Mouse (Mus musculus) myocyte (in vitro differentiated cells): Measurements from ENCODE around the gene Atp11a.

ENCODE experiments used
- CEBPB ChIP-seq: IDR thresholded peaks from 2 replicates; pipeline ENCODE4 v1.6.1; 2011; ENCODE audit warnings: mild to moderate bottlenecking, moderate library complexity; ENCODE audit not compliant: poor library complexity, insufficient read depth, severe bottlenecking
- E2F4 ChIP-seq: IDR thresholded peaks from one replicate; pipeline ENCODE4 v1.6.1; 2011; ENCODE audit warnings: mild to moderate bottlenecking, control low read depth, moderate library complexity; ENCODE audit not compliant: insufficient read depth
- MAX ChIP-seq: IDR thresholded peaks from one replicate; pipeline ENCODE4 v1.6.1; 2011; ENCODE audit warnings: low read depth, mild to moderate bottlenecking, control low read depth
- MYOD1 ChIP-seq, 3 experiments: IDR thresholded peaks; one replicate each; pipeline ENCODE4 v1.6.1; 2011; ENCODE audit warnings: control low read depth in 2 of 3, low read depth in 2 of 3, mild to moderate bottlenecking in 2 of 3, moderate library complexity in 1 of 3; ENCODE audit not compliant: insufficient read length in 2 of 3, control insufficient read depth in 1 of 3
- MYOG ChIP-seq, 3 experiments: IDR thresholded peaks; one replicate each; pipeline ENCODE4 v1.6.1; 2011; ENCODE audit warnings: control low read depth in 2 of 3, low read depth in 2 of 3, mild to moderate bottlenecking in 2 of 3; ENCODE audit not compliant: insufficient read length in 2 of 3, control insufficient read depth in 1 of 3, insufficient read depth in 1 of 3
- POLR2A ChIP-seq: IDR thresholded peaks from one replicate; pipeline ENCODE4 v1.6.1; 2011; ENCODE audit warnings: low read depth, mild to moderate bottlenecking, control low read depth, moderate library complexity; ENCODE audit not compliant: insufficient read length
- POLR2AphosphoS2 ChIP-seq: IDR thresholded peaks from one replicate; pipeline ENCODE4 v1.6.1; 2011; ENCODE audit warnings: low read depth, control low read depth; ENCODE audit not compliant: insufficient read length
- REST ChIP-seq: IDR thresholded peaks from one replicate; pipeline ENCODE4 v1.6.1; 2011; ENCODE audit warnings: mild to moderate bottlenecking, control low read depth, moderate library complexity; ENCODE audit not compliant: insufficient read depth, insufficient read length
- SRF ChIP-seq: IDR thresholded peaks from one replicate; pipeline ENCODE4 v1.6.1; 2011; ENCODE audit warnings: low read depth; ENCODE audit not compliant: control insufficient read depth, insufficient read length
- TCF12 ChIP-seq: IDR thresholded peaks from one replicate; pipeline ENCODE4 v1.6.1; 2011; ENCODE audit warnings: mild to moderate bottlenecking, control low read depth; ENCODE audit not compliant: poor library complexity, insufficient read depth, severe bottlenecking
- TCF3 ChIP-seq: IDR thresholded peaks from one replicate; pipeline ENCODE4 v1.6.1; 2011; ENCODE audit warnings: low read depth, control low read depth; ENCODE audit not compliant: insufficient read length
- USF1 ChIP-seq: IDR thresholded peaks from one replicate; pipeline ENCODE4 v1.6.1; 2011; ENCODE audit warnings: low read depth, mild to moderate bottlenecking, control low read depth, moderate library complexity

DNA sequence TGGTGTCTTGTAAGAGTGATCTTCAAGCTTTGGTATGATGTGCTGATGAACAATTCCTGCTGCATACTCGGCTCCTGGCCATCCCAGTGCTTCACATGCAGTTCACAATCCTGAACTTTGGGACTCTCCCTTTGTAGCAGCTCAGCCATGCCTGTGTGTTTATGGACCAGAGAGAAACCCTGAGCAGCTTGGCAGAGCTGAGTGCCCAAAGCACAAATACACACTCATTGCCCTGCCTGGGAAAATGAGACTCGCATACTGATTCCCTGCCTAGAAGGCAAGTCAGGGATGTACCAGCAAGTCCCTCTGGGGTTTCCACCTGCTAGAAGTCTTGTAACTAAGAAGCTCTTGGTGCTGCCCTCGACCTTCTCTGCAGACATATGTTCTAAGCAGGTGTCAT is 112.8 kb downstream of the Atp11a start:
- no peak for TF ChIP-seq CEBPB
- TF ChIP-seq POLR2A = no peak
- no peak for TF ChIP-seq TCF12
- no peak for TF ChIP-seq MYOG (IDR thresholded peaks at IDR 0.05; ENCODE audit: control insufficient read depth in 1 of 3, insufficient read depth in 1 of 3, insufficient read length in 2 of 3, low read depth in 2 of 3)
- TF ChIP-seq POLR2AphosphoS2 = no peak
- no peak for TF ChIP-seq MAX
- no peak for TF ChIP-seq TCF3
- TF ChIP-seq USF1 = no peak
- no peak for TF ChIP-seq E2F4
- TF ChIP-seq REST = no peak
- TF ChIP-seq SRF = no peak
- no peak for TF ChIP-seq MYOD1 (IDR thresholded peaks at IDR 0.05; ENCODE audit: control insufficient read depth in 1 of 3, insufficient read length in 2 of 3, low read depth in 2 of 3)
